Mouse (Mus musculus) macrophage (primary cell): ENCODE measurements around the gene Gm45711. TPM values are rescaled to one million over a fixed set of nuclear protein-coding genes. Genes with fewer than 3 reads are reported as not detected.
A peak's percentile ranks its signal among the peaks of the same experiment; 100 is the strongest.
"Not testable (repeated sequence)": the region's sequence is repeated elsewhere in the genome, so short reads cannot be mapped to it uniquely, and the experiment has no call there.

Experiments used
- H3K27ac ChIP-seq: fragments of 350-480 bp; formaldehyde crosslinking; 2 replicates; pipeline ENCODE4 v1.9.0; 2021
- H3K36me3 ChIP-seq: fragments of 350-480 bp; formaldehyde crosslinking; 2 replicates; pipeline ENCODE4 v1.9.0; 2021; ENCODE audit errors: inconsistent target
- H3K4me3 ChIP-seq: fragments of 350-480 bp; formaldehyde crosslinking; 2 replicates; pipeline ENCODE4 v1.9.0; 2021; ENCODE audit errors: inconsistent target
- H3K79me2 ChIP-seq: fragments of 350-480 bp; formaldehyde crosslinking; 2 replicates; pipeline ENCODE4 v1.9.0; 2021; ENCODE audit errors: inconsistent target
- WGBS: methylation state at CpG from one replicate; pipeline ENCODE4 v1.1.7; 2026; ENCODE audit warnings: inconsistent platforms; ENCODE audit not compliant: missing documents; 5-methylcytosine and 5-hydroxymethylcytosine counted together
- polyA plus RNA-seq: library from polyadenylated mRNA; stranded (reverse); fragments of 250-400 nt; gene quantifications from 3 replicates; pipeline ENCODE4 v1.2.4, GENCODE M21; 2018; ENCODE audit warnings: inconsistent platforms

The Gm45711 gene
- polyA plus RNA-seq, 1 experiment from 2014 or later, result not detected

DNA sequence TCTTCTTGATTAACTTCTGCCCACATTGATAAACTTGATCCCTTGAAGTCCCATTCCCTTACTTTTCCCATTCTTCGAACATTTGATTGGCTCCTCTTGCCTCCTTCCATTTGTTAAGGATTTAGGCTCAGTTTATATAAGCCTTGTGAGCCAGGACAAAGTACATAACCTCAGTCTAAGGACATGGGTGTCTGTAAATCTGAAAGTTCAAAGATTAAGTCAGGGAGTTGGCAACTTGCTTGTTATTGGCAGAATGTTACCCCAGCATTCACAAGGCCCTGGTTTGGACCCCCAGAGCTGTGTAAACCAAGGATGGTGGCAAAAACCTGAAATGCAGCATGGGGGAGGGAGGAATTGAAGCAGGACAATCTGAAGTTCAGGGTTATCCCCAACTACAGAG, 15.5 kb downstream of the Gm45711 start:
- 89% methylated on average over 1 of the region's 1 CpGs for WGBS

DNA sequence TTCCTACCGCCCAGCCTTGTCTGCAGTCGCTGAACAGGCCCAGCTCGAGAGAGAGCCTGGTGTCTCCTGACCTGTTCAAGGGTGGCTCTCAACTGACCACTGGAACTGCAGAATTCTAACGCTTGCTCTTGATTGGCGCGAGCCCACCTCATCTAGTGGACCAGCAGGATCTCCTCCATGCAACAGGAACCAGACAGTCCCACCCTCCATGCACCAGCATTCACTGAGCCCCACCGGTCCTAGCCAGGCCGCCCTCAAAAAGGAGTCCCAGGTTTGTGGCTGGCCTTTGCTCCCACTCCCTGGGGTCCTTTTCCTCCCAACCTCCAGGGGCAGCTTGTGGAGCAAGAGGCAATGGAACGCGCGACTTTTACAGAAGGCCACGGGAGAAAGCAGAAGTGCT, 16.8 kb downstream of the Gm45711 start, which contains the start of gene Cmtm2a:
Gene Cmtm2a (minus strand): TSS at position 101 of the 400 bp plus-strand sequence.
- H3K36me3 ChIP-seq, H3K79me2 ChIP-seq, H3K4me3 ChIP-seq, H3K27ac ChIP-seq: not testable (repeated sequence)
- 72% methylated on average over 6 of the region's 12 CpGs for WGBS

More for the DNA sequence above, 15.5 kb downstream of the Gm45711 start:
- Histone ChIP-seq H3K36me3 (no peaks in the 10 kb centered on the region), H3K79me2 (no peaks in the 10 kb centered on the region), H3K4me3 (no peak overlapping the region), H3K27ac (no peak overlapping the region)

DNA sequence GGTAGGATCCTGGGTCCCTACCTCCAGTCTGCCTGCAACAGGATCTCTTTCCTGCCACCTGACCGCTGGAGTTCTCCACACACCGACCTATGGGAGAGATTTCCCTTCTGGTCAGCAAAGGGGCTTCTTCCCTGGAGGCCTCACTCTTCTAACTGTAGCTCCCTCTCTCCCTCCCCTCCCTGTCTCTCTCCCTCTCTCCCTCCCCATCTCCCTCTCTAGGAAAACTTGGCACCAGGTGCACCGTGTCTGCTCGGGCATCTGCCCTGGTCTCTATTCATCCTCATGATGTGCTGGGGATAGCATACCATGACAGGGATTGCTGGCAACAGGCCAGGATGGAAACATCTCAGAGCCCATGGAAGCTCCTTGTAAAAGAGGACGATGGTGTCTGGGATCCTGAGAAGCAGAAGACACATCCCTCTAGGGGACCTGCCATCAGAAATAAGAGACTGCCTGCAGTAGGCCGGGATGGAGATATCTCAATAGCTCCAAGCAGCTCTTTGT, 40.9 kb downstream of the Gm45711 start:
- Histone ChIP-seq H3K4me3 (no peak overlapping the region), H3K79me2 (no peaks in the 10 kb centered on the region), H3K36me3 (peaks cover 9% of the 10 kb centered on the region; the same call in 1 of the 2 replicates), H3K27ac (no peak overlapping the region)
- 96% methylated on average over 6 of the region's 6 CpGs for WGBS

DNA sequence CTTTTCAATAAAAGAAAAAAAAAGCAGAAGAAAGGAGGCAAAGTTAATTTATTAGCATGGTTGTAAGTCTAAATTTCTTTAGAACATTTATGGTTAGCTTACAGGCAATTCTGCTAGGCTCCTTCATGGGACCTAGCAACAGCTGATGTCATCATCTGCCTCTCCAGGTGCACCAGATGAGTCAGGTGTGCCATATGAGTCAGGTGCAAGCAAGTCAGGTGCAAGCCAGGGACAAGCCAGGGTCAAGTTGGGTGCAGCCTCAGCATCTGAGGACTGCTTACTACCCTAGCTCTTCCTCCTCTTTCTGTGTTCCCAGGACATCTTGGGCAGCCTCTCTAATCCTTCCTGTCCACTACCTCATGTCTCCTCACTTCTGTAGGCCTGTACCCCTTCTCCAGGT, 41.5 kb downstream of the Gm45711 start:
- Histone ChIP-seq H3K79me2 (no peaks in the 10 kb centered on the region), H3K27ac (no peak overlapping the region), H3K36me3 (peaks cover 15% of the 10 kb centered on the region), H3K4me3 (no peak overlapping the region)

DNA sequence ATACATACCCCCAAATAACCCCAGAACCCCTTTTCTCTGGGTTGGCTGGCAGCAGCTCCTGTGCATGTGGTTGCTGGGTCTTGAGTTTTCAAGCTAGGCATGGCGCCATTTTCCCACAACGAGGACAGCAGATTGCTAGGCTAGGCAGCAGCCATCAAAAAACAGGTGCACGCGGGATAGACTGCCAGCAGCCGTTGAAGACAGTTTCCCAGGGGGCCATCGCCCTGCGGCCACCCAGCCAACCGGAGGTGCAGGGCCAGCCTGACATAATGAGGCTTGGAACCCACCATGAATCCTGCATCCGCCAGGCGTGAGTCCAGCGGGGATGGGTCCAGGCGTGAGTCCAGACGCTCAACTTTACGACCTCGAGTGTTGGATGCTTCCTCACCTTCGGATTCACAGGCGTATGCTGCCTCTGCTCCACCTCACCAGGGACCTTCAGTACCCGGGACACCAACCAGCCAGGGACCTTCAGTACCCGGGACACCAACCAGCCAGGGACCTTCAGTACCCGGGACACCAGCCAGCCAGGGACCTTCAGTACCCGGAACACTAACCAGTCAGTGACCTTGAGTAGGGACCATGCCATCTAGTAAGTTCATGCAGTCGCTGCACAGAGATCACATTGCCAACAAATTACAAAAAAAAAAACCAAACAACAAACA, 45.5 kb downstream of the Gm45711 start:
- peaks cover 42% of the 10 kb centered on the region for H3K36me3 ChIP-seq
- not testable (repeated sequence) for H3K79me2 ChIP-seq, H3K4me3 ChIP-seq, H3K27ac ChIP-seq
- WGBS, result 96% methylated on average over 19 of the region's 22 CpGs

DNA sequence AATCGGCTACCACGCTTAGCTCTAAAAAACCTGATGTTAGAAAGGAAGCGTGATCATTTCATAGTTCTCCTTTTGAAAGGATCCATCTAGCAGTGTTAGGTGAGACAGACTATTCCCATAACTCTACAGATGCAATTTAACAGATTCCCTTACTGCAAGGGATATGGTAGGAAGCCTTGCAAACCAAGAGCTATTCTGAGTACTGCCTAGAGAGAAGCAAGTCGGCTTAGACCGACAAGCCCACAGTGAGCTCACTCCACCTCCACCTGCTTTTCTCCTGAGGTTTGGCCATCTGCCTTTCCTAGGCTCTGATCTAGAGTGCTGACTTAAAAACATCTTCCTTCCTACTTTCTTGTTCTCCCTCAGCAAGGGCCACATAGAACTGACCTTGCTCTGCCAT, 48.1 kb downstream of the Gm45711 start:
- not testable (repeated sequence) for H3K79me2 ChIP-seq, H3K4me3 ChIP-seq, H3K27ac ChIP-seq
- WGBS, result 88% methylated on average over 4 of the region's 5 CpGs
- H3K36me3 ChIP-seq, result peaks cover 62% of the 10 kb centered on the region

DNA sequence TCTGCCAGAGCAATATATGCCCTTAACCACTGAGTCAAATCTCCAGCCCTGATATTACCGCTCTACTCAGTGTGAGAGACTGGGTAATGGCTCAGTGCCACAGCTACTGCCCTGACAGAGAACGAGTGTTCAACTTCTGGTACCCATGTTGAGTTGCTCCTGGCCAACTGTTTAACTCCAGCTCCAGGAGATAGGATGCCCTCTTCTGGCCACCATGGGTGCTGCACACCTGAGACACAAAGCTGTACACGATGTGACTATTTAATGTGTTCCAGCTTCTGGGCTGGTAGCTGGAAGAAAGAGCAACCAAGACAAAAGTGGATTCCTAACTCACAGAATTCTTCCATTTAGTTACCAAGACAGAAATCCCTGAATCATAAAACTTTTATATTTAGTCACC, 56.9 kb downstream of the Gm45711 start:
- WGBS, result 89% methylated on average over 3 of the region's 3 CpGs
- peaks cover 6% of the 10 kb centered on the region for H3K36me3 ChIP-seq
- H3K27ac ChIP-seq, result no peak overlapping the region
- H3K79me2 ChIP-seq, result peaks cover 52% of the 10 kb centered on the region
- no peak overlapping the region for H3K4me3 ChIP-seq

DNA sequence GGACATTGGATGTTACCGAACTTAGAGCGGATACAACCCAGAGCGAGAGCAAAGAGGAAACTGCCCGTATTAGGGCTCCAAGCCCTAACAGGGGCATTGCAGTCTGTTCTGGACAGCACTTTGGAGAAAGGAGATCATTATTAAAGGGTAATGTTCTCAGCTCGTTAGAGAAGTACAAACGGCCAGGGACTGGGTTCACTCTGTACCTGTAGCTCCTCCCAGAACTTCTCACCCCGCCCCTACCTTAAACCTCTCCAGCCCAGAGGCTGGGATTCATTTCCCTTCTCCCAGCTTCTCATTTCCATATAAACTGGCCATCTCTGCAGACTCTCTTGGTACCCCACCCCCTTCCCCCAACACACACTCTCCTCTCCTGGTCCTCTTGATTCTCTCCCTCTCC, 58.4 kb downstream of the Gm45711 start:
- peak overlapping the region; percentile 93 for H3K4me3 ChIP-seq
- 0% methylated on average over 7 of the region's 7 CpGs for WGBS
- peaks cover 57% of the 10 kb centered on the region for H3K79me2 ChIP-seq
- H3K27ac ChIP-seq, result peak overlapping the region; percentile 85
- H3K36me3 ChIP-seq, result no peaks in the 10 kb centered on the region

DNA sequence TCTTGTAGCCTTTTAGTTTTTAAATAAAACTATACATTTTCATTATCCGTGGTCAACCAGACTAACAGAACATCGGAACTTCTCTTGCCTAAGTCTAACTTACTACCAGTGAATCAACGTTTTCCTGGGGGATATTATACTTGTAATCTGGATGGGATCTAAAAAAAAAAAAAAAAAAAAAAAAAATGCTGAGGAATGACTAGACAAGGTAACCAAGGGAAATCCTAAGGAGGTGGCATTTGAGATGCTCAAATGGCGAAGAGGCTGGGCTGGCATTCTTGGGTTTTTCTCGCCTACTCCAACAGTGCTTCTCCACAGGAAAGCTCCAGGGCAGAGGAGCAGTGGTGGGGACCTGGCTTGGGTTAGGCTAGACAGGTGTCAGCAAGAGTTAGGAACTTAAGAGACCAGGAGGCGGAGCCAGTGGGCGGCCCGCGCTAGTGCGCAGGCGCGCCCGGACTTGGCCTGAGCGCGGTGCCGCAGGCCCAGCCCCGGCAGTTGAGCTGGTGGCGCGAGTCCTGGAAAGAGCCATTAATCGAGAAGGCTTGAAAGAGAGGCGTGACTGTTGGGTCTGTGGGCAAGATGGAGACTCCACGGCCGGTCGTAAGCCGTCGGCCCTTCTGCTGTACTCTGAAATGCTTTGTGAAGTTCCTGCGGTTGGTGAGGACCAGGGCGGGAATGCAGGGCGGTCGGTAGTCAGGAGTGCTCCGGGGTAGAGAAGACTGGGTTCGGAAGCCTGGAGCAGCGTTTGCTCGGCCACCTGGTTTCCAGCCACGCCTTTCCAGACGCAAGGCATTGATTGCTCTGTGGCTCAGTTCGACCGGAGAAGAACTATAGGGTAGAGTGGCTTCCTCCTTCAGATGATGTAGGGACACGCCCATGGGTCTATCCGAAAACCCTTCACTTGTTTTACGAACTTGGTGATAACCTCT, 59.2 kb downstream of the Gm45711 start, which contains the start of gene Cklf:
Gene Cklf (plus strand): TSS at position 423 of the 929 bp plus-strand sequence.
- H3K27ac ChIP-seq, result peak within 1 kb of the TSS; percentile 85
- 7% methylated on average over 39 of the region's 41 CpGs for WGBS
- H3K4me3 ChIP-seq, result peak within 1 kb of the TSS; percentile 93
- H3K79me2 ChIP-seq, result peaks cover 63% of the 10 kb centered on the region
- H3K36me3 ChIP-seq, result no peaks in the 10 kb centered on the region

DNA sequence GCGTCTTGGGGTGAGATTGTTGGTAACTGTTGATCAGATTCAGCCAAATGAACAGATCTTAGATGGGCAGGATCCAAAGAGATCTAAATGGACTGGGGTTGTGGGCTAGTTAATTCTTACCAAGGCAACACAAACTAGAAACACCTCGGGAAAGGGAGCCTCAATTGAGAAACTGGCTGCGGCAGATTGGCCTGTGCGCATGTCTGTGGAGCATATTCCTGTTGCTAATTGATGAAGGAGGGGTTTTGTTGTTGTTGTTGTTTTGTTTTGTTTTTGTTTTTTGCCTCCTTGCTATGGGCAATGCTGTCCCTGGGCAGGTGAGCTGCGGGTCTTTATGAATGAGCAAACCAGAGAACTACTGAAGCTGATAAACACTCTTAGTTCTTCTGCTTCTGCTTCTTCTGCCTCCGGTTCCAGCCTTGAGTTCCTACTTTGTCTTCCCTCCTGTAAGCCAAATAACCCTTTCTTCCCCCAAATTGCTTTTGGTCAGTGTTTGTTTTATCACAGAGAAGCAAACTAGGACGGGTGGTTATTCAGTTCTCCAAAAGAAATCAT, 60.4 kb downstream of the Gm45711 start:
- H3K79me2 ChIP-seq, result peaks cover 59% of the 10 kb centered on the region
- no peak overlapping the region for H3K27ac ChIP-seq
- peaks cover 9% of the 10 kb centered on the region; the same call in 1 of the 2 replicates for H3K36me3 ChIP-seq
- WGBS, result 83% methylated on average over 7 of the region's 7 CpGs
- H3K4me3 ChIP-seq, result no peak overlapping the region

DNA sequence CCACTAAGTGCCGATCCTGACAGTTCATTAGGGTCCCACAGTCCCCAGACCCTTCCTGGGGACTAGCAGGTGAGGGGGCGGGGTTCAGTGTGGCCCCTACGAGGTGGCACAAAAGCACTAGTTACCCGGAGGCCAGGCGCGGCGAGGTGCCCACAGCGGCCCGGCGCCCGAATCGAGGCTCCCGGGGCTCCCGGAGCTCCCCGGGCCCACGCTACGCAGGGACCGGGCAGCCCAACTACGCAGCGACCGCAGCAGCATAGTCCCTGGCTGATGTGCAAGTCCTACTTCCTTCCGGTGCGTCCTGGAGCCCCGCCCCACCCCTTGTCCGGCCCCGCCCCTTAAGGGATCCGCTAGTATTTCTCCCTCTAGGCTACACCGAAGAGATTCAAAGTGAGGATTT, 61.6 kb downstream of the Gm45711 start, which contains the start of gene Tk2:
Gene Tk2 (minus strand): TSS at position 283 of the 400 bp plus-strand sequence.
- under 1% methylated on average over 26 of the region's 28 CpGs for WGBS
- Histone ChIP-seq H3K27ac (peak within 1 kb of the TSS; percentile 95), H3K4me3 (peak within 1 kb of the TSS; percentile 91), H3K79me2 (peaks cover 47% of the 10 kb centered on the region), H3K36me3 (peaks cover 21% of the 10 kb centered on the region; the same call in 1 of the 2 replicates)

DNA sequence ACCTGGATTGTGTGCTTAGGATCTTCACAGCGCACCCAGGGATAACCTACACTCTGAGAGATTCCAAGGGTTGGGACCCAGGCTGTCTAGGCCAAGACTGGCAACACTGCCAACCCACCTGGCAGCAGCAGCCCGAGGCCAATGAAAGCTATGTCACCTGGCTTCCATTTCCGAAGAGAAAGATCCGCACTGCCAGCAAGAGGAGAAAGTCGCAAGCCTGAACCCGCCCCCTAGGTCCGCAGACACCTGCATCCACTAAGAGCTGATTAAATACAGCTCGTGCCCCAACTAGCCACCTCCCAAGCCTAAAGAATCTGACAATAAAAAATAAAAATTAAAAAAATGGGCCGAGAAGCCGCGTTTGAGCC, 62.0 kb downstream of the Gm45711 start:
- peak overlapping the region; percentile 91 for H3K4me3 ChIP-seq
- H3K79me2 ChIP-seq, result peaks cover 43% of the 10 kb centered on the region
- peak overlapping the region; percentile 95 for H3K27ac ChIP-seq
- peaks cover 25% of the 10 kb centered on the region; the same call in 1 of the 2 replicates for H3K36me3 ChIP-seq
- 2% methylated on average over 11 of the region's 11 CpGs for WGBS

DNA sequence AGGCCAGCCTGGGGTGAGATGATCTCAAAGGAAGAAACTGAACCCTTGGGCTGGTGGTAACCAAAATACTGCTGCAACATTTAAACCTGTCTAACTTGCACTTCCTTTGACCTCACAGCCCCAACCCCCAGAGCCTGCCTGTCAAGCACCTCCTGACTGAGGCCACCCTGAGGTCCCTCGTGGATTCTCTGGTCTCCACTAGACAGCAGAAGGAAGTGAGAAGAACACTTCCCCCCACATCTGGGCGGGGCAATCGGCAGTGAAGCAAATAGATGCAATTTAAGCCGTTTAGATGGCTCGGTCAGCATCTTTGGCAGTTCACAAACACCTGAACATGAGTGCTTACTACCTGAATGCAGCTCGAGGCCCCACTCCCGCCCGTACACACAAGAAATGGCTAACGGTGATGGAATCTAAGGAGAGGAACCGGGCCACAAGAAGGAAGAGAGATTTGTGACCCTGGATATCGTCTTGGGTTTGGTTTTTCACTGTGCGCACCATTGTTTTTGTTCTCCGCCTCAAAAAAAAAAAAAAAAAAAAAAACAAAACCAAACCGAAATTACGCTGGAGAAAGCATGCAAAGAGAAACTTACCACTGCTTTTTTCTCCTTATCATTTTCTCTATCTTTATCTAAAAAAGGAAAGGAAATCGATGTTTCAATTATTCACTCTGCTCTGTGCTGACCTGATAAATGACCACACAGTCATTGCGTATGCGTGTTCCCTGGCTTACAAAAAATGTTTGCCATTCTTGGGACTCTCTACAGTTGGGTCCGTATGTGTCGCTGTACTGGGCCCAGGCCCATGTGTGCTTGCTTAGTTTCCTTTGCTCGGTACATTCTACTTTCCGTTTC, 62.6 kb downstream of the Gm45711 start:
- Histone ChIP-seq H3K27ac (peak overlapping the region; percentile 95), H3K4me3 (peak overlapping the region; percentile 91), H3K36me3 (peaks cover 31% of the 10 kb centered on the region), H3K79me2 (peaks cover 41% of the 10 kb centered on the region)
- 15% methylated on average over 21 of the region's 22 CpGs for WGBS

DNA sequence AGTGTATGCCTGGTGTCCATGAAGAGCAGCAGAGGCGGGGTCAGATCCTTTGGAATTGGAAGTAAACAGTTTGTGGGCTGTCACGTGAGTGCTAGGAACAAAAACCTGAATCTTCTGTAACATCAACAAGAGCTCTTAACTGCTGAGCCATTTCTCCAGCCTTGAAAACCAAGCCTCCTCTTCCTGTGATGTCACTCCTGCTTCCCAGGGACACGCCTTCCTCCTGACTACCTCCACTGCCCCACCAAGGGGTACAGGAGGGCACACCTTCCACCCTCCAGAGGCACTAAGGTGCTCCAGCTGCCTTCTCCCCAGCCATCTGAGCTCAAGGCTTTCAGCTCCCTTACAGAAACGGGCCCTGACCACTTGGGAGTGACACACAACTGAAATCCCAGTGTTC, 63.3 kb downstream of the Gm45711 start:
- peaks cover 41% of the 10 kb centered on the region for H3K79me2 ChIP-seq
- peak overlapping the region; percentile 95 for H3K27ac ChIP-seq
- 81% methylated on average over 3 of the region's 4 CpGs for WGBS
- H3K36me3 ChIP-seq, result peaks cover 38% of the 10 kb centered on the region
- no peak overlapping the region for H3K4me3 ChIP-seq
